Comparison of ENCODE assay signal across 9 mouse cellular contexts in the genomic region with DNA sequence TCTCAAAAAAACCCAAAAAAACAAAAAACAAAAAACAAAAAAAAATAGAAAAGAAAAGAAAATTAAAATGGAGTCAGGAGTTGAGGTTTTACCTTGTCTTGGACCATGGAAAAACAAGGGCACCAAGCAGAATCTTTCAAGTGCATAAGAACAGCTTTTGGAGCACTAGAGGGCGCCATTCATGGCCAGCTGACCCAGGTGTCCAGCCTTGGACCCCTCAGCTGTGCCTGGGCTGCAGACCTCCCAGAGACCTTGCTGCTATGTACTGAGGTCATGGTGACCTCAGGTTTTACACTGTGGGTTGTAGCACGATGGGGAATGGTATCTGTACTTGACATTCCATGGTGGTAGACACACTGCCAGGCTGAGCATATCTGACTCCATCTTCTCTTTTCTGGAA. TPM values are rescaled to one million over a fixed set of nuclear protein-coding genes. Genes with fewer than 3 reads are reported as not detected.
DNase-seq lines count a peak whose midpoint lies in the region; TF ChIP-seq lines count a peak whose summit lies in the region.
"Had no signal": no experiment of that assay in that cellular context is flagged by ENCODE, and none has a peak within 500 bp of the region (broad histone marks: within the 10 kb centered on the region; RNA-seq: fewer than 3 reads in every experiment).

No protein-coding gene starts in this region.

- H3K4me3 ChIP-seq in layer of hippocampus, adult 2 months = no peak overlapping the region
- H3K4me3 ChIP-seq: neural tube, embryonic 12.5 days had no signal

- peak; percentile 77 for TF ChIP-seq CTCF in layer of hippocampus, adult 2 months (conservative IDR thresholded peaks at IDR 0.05)

- no peak overlapping the region for H3K27ac ChIP-seq in layer of hippocampus, adult 2 months
- H3K27ac ChIP-seq: neural tube, embryonic 12.5 days had no signal

- intact Hi-C loops in left cerebral cortex, postnatal 25 days (cut with DNase I) = loop anchor here (10.0 kb wide), 1 partner anchor 183 kb away; no protein-coding TSS in a partner anchor

- DNase-seq in adrenal gland, postnatal 10 days = peak; percentile 57
- no peak for DNase-seq in adrenal gland, postnatal 4 days (ENCODE audit: low spot score in 2 of 2)
- DNase-seq in layer of hippocampus, adult 2 months (ENCODE audit: low spot score in 2 of 2) = no peak
- no peak for DNase-seq in layer of hippocampus, adult 18-20 months (ENCODE audit: low spot score in 2 of 2)
- peak; percentile 22 for DNase-seq in c-Kit-positive CD71-negative TER-119-negative erythroid progenitor cells, embryonic 14.5 days (ENCODE audit: low read depth)
- peak; percentile 67 for DNase-seq in kidney, postnatal 10 days
- peak; percentile 11 for DNase-seq in retina, postnatal 7 days (ENCODE audit: low read depth, low spot score)
- no peak for DNase-seq in left cerebral cortex, postnatal 25 days (ENCODE audit: low spot score in 2 of 2)

RNA-seq across cellular contexts. Expression of gene Ldlr, which starts 31.4 kb away (rescaled TPM):
- 10 to 100 TPM; 21.6 to 41.6 TPM for total RNA-seq in adrenal gland, postnatal 10 days (2021)
- 10 to 100 TPM; 26.7 to 31.9 TPM for total RNA-seq in adrenal gland, postnatal 4 days (2021)
- total RNA-seq in layer of hippocampus, adult 2 months (2021) = 10 to 100 TPM; 12.0 to 16.2 TPM
- total RNA-seq in layer of hippocampus, adult 18-20 months (2021) = 10 to 100 TPM; 13.1 to 15.4 TPM
- total RNA-seq in left cerebral cortex, postnatal 25 days (2021) = 10 to 100 TPM; 15.4 to 16.4 TPM

Comparison
In these comparisons a context has a peak if more than half of its experiments do, and no peak if none do; other contexts are left out.
1. DNase-seq: peak in adrenal gland, postnatal 10 days (single experiment), c-Kit-positive CD71-negative TER-119-negative erythroid progenitor cells, embryonic 14.5 days (single experiment), kidney, postnatal 10 days (single experiment) and retina, postnatal 7 days (single experiment); none in adrenal gland, postnatal 4 days (0 of 2), layer of hippocampus, adult 2 months (0 of 2), layer of hippocampus, adult 18-20 months (0 of 2) and left cerebral cortex, postnatal 25 days (0 of 2).